Mouse (Mus musculus): ENCODE results near the gene Appbp2. TPM values are rescaled to one million over a fixed set of nuclear protein-coding genes. Genes with fewer than 3 reads are reported as not detected.
A peak's percentile ranks its signal among the peaks of the same experiment; 100 is the strongest.

Appbp2 gene
- polyA plus RNA-seq, 1 experiment from 2014 or later, result 39.4 TPM

- Histone ChIP-seq H3K27ac (peak within 1 kb of the TSS; percentile 78), H3K4me2 (peak within 1 kb of the TSS; percentile 75), H3K4me3 (replicated peaks) (peak within 1 kb of the TSS; percentile 91), H3K36me3 (no peaks in the 10 kb centered on the region), H3K9ac (peak within 1 kb of the TSS; percentile 68), H3K4me1 (no peaks in the 10 kb centered on the region), H3K9me3 (no peaks in the 10 kb centered on the region), H3K27me3 (replicated peaks) (no peaks in the 10 kb centered on the region)
- WGBS, result under 1% methylated on average over 86 of the region's 94 CpGs
- ATAC-seq (ENCODE audit: insufficient read depth, low FRiP score, low read depth), result peak; percentile 96
Measured at GRCm38 (mm10) chr11:85139581-85140540, 95.1 kb downstream of the Appbp2 start, which contains the start of gene Usp32. Gene Usp32, minus strand, starts transcription at chr11:85140161.

DNA sequence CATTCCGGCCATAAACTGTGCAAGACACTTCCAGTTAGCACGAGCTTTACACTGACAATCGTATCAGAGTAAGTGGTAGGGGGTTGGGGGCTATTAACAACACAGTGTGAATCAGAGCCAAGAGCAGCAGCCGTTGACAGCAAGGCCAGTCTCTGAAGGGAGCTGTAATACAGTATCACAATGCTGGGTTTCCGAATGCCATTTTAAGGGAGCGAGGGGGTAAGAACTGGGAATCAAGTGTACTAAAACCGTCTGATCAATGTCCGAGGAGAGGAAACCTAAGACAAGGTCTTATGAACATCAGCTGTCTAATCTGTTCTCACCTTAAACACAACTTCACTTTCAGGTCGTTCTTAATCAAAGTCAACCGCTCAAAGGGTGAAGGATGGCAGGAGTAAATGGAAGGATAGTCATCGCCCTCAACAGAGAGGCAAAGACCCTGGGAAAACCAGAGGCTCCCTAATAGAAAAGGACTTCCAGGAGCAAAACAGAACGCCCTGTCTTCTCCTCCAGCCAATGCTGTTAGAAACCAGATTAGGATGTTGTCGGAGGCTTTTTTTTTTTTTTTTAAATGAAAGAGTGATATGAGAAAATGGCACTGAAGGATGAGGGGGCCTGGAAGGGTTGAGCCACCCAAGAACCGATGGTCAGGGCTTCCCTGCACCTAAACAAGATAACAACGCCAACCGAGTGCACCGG lies 96.0 kb downstream of the Appbp2 start:
- Histone ChIP-seq H3K27ac (peak overlapping the region; percentile 69), H3K27me3 (replicated peaks) (no peaks in the 10 kb centered on the region), H3K9me3 (no peaks in the 10 kb centered on the region), H3K4me3 (replicated peaks) (peak overlapping the region; percentile 91), H3K4me2 (peak overlapping the region; percentile 75), H3K36me3 (no peaks in the 10 kb centered on the region), H3K4me1 (no peaks in the 10 kb centered on the region), H3K9ac (peak overlapping the region; percentile 68)
- WGBS, result 1% methylated on average over 17 of the region's 17 CpGs
- ATAC-seq (ENCODE audit: insufficient read depth, low FRiP score, low read depth), result no peak

Other genes with a start within 250 kb of the Appbp2 start
- 3.9 and 4.8 TPM in 2 replicates for gene Usp32, start 95.0 kb downstream of the Appbp2 start, polyA plus RNA-seq (2015; fragmentation: Nextera tagmentation; extraction: Ambion mirVana)
- gene 1700125H20Rik, start 64.7 kb downstream of the Appbp2 start, polyA plus RNA-seq (2015; fragmentation: Nextera tagmentation; extraction: Ambion mirVana), result 0.27 TPM in 1 of 2 replicates, not detected in the other
- 15.1 and 15.8 TPM in 2 replicates for gene Ppm1d, start 76.1 kb upstream of the Appbp2 start, polyA plus RNA-seq (2015; fragmentation: Nextera tagmentation; extraction: Ambion mirVana)
- 16.7 and 17.9 TPM in 2 replicates for gene Bcas3, start 118.0 kb upstream of the Appbp2 start, polyA plus RNA-seq (2015; fragmentation: Nextera tagmentation; extraction: Ambion mirVana)

Measured in stomach, embryonic 15.5 days (tissue).